Mouse (Mus musculus) R1 (cell line): ENCODE data around the gene Gprc5d.

ENCODE experiments used
- DNase-seq: peaks from one replicate; pipeline ENCODE4 v3.0.0-alpha.2; 2018; ENCODE audit warnings: low read depth, low spot score

Gprc5d gene

DNA sequence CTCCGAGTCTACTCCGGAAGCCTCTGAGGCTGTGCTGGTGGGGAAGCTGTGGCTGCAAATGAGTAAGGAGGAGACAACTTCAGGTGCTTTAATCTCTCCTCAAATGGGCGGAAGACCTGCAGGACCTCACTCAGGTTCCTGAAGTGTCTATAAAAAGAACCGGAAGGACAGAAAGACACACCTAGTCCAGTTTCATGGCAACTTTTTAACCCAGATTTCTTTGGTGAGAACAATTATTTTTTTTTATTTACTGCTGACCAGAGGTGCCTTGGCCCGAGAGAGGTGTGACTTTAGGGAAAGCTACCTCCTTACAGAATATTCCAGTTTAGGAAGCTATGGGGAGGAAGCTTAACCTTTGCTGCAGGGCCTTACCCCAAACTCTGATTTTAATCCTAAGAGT, at the start of gene Gprc5d:
Gprc5d (minus strand) TSS at position 101 of the 400 bp plus-strand sequence.
- DNase-seq, result no peak

DNA sequence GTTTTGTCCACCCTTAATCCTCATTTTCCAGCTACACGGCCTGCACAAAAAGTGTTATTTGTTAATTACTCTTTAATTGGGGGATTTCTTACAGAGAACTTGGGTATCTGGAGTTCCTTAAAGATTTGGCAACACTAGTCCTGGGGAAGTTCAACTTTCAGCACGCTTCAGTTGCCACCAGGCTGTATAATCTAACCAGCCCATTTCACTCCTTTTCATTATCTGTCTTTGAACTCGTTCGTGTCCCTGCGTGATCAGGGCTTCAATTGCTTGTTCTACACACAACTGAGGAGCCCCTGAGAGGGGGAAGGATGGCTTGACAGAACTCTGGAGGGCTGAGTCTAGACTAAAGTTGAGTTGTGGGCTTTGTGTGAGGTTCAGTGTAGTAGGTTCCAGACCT, 48.6 kb upstream of the Gprc5d start:
- no peak for DNase-seq

DNA sequence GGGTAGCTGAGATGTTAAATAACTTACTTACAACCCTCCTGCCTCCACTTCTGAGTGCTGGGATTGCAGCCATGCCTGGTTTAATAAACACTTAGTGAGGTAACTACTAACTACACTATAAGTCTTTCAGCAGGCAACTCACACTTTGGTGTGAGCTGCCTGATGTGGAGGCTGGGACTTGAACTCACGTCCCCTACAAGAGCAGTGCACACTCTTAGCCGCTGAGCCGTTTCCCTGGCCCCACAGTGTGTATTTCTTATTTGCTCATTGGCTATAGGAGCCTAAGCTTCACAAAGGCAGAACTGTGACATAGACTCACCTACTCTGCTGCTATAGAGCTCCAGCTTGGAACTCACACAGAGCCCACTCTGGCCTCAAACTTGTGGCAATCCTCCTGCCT, 48.2 kb upstream of the Gprc5d start:
- no peak for DNase-seq

DNA sequence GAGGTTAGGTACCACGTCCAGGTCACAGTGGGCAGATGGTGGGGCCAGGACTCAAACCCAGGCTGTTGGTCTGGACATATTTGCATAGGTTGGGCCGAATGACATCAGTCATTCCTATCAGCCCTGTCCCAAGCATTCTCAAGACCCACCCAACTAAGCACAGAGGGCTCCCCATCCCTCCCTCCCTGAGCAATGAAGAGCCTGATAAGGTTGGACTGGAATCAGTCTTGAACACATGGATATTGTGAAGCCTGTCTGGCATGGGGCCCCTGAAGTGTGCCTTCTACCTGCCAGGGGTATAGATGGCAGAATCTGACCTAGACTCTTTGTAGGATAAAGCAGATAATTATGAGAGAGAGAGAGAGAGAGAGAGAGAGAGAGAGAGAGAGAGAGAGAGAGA, 47.6 kb upstream of the Gprc5d start:
- DNase-seq, result no peak

DNA sequence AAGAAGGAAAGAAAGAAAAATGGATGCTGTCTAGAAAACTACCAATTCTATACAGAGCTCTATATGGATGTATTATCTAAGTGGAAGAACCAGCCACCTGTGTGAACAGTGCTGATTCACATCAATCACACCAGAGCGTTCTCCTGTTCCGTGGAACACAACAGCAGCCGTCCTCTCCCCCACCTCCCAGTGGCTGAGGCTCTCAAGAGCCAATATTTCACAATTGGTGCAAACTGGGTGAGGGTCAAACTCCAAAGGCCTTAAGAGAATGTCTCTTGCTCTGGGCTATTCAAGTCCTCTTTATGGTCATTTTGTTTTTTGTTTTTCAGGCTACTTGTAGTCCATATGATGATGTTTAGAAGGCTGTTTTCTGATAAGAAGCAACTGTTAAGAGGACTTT, 47.1 kb upstream of the Gprc5d start:
- no peak for DNase-seq

DNA sequence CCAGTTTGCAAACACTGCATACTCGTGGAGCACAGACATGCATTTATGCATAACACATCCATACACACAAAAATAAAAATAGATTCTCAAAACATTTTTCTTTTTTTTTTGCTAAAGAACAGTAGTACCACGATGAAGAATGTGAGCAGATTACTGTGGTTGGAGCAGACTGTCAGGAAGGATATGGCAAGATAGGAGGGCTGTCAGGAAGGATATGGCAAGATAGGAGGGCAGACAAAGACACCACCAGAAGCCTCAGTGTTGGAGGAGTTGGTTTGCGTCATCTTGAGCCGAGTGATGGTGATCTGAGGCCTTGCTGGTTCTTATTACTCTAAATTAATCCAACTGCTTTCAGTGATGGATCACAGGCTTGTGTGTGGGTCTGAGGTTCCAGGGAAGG, 44.8 kb upstream of the Gprc5d start:
- no peak for DNase-seq

DNA sequence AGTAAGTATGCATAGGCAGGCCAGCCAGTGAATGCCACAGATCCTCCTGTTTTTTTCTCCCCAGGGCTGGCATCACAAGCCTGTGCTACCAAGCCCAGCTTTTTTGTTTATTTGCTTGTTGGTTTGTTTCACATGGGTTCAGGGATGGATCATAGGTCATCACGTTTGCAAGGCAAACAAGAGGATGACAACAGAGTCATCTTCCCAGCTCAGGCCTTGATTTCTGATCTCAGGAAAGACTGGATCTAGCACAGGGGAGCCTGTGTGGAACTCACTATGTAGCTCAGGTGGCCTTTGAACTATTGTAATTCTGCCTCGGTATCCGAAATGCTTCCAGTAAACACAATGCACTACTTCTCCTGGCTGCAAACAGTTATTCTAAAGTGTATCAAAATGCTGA, 44.2 kb upstream of the Gprc5d start:
- no peak for DNase-seq

DNA sequence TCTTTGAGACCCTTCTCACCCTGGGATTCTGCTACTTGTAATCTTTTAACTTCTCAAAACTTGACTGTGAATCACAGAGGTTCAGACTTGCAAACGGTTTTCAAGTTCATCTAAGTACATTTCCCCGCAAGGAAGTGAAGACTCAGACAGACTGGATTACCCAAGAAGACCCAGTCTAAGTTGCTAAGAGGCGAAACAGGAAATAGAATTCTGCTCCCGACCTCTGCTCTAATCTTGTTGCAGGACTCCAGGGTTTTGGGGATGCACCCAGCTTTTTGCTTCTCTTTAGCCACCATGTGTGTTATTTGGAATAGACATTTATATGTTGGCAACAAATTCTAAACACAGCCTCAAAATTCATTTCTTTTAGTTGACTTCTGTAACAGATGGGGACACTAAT, 43.3 kb upstream of the Gprc5d start:
- no peak for DNase-seq

DNA sequence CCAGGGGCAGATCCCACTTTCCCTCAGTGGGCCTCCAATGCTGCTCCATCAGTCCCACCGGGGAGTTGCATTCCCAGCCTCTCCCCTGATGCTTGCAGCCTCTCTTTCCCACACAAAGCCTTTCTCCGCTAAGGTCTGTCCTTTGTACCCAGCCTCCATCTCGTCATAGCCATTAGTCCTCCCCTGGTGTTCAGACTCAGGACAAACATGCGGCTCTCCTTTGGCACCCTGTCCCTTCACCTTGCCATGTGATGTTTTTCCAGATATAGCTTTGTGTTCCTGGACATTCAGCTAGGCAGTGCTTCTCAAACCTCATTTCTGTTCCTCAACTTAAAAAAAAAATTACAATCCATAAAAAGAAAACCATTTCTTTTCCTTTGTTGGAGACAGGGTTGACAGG, 40.4 kb upstream of the Gprc5d start:
- DNase-seq, result no peak

DNA sequence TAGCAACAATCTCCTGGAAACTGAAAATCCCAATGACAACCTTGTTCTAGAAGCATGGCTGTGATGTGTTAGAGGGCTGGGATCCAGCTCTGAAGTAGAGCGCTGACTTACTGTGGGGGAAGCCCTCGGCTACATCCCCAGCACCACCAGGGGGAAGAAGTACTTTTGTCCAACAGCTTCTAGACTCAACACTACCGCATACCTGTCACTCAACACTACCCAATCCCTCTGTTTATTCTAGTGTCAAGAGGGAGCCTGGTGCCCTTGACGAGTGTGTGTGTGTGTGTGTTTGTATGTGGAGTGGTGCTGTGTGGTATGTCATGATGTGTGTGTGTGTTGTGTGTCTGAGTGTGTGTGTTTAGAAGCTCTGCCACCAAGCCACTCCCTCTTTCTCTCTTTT, 39.4 kb upstream of the Gprc5d start:
- peak; percentile 55 for DNase-seq

DNA sequence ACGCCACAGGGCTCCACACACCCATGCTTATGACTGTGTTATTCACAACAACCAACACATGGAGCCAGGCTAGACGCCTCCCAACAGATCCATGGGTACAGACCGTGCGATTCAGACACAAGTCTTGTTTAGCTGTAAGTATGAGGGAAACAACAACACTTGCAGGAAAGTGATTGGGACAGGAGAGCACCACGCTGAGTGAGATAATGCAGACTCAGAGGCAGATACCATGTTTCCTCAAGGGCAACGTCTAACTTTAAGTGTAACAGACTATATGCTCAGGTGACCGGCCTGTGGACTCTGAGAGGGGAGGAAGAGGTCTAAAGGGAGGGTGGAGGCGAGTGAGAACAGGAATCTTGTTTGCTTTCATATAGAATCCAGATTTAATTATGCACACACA, 38.5 kb upstream of the Gprc5d start:
- DNase-seq, result no peak

DNA sequence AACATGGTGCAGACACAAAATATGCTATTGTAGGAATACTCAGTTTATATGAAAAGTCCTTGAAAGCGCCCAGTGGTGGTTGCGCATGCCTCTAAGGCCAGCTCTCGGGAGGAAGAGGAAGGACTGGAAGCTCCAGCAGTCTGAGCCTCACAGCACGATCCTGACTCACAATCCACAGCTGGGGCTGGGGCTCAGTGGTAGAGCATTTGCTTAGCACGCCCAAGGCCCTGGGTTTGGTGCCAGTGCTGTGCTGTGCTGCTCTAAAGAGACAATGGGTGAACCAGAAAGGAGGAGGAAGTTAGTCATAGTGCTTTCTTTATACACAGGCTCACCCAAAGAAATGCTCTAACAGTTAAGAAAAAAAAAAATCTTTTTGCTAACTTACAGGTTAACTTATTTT, 35.6 kb upstream of the Gprc5d start:
- no peak for DNase-seq

DNA sequence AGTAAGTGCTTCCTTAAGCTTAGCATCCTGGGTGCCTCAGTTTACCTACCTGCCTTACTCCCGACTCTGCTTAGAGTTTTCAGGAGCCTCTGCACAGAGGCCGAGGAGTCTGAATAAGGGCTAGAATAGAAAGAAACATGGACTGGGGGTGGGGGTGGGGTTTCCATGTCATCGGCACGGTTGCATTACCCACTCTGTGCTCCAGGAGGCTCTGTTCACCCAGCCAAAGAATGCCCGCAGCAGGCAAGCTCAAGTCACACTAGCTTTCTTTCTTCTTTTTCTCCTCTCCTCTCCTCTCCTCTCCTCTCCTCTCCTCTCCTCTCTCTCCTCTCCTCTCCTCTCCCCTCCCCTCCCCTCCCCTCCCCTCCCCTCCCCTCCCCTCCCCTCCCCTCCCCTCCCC, 32.2 kb upstream of the Gprc5d start:
- peak; percentile 61 for DNase-seq

DNA sequence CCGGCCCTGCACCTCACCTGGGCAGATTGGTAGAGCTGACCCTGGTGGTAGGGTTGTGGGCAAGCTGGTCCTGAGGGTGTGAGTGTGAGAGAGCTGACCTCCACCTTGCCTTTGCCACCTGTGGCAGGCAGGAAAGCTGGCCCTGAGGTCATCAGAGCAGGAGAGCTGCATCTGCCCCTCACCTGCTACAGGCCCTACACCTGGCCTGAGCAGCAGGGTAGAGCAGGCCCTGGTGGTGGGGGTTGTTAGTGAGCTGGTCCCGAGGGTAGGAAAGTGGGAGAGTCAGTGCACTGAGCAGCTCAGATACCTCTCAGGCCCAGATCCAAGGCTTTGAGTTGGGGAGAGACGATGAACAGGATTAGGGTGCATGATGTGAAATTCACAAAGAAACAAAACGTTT, 31.6 kb upstream of the Gprc5d start:
- DNase-seq, result no peak

DNA sequence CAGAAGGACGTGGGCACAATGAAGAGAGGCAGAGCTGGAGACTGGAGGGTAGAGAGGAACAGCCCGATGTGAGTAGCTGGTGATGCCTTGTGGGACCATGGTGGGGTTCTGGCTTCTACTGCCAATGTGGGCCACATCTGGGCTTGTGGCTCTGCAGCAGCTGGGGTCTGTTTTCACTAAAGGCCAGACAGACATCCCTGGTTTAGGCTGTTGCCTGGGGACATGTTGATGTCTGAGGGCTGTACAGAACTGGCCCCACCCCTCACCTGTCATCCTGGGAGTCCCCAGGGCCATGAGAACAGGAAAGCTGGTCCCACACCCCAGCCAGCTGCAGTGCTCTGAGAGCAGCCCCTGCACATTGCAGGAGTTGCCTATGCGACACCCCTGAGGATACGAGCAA, 31.1 kb upstream of the Gprc5d start:
- DNase-seq, result no peak

DNA sequence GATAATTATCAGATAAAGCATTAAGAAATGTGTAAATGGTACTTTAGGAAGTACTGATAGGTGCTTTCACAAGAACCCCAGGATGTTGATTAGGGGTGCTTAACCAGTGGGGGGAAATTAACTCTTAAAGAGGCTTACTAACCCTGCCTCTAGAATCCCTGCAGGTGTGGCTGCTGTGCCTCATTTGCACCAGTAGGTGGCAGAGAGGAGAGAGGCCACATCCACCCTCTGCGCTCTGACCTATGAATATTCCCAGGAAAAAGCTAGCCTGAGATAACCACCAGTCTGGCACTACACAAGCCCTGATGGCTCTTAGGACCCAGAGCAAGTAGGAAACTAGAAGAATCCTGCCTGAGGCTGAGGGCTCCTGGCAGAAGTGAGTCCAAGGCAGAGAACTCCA, 30.4 kb upstream of the Gprc5d start:
- peak; percentile 58 for DNase-seq

DNA sequence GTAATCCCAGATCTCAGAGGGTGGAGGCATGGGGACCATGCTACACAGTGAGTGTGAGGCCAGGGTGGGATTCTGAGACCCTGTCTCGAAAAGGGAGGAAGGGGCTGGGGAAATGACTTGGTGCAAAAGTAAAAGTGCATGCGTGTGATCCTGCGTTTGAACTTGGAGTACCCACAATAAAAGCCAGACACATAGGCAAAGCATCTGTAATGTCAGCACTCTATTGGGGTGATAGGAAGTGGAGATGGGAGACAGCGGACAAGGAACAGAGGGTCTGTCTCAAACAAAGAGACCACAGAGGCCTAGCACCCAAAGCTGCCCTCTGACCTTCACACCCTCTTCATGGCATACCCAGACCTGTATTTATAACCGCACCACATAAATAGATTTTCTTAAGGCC, 27.9 kb upstream of the Gprc5d start:
- no peak for DNase-seq

DNA sequence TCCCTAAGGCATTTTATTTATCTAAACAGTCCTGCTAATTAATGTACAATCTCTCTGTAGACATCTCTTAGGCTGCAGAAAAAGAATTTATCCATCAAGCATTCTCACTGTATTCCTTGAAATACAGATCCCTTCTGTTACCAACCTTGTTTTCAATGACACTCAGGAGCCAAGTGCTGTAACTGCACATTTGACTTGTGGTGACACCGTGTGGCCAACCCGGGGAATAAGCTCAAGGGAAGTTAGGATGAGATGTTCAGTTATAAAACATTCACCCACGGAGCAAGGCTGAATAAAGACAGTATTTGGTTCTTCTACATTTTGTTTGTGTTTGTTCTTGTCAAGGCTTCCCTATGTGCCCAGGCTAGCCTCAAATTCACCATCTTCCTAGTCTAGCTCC, 26.4 kb upstream of the Gprc5d start:
- peak; percentile 53 for DNase-seq

DNA sequence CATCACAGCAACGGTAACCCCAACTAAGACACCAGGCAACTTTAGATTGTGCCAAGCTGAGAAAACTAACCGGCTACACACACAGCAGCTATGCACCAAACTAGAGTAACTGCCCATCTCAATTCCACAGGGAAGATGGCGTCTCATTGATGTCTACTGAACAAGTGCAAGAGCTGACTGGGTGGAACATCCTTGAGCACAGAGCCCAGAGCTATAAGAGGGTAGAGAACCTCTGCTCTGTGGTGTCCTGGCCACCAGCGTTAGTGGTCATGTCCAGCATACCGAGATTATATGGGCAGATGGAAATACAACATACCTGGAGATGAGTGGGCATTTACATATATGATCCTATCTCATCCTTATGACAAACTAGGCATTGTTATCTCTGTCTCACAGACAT, 25.1 kb upstream of the Gprc5d start:
- DNase-seq, result no peak

DNA sequence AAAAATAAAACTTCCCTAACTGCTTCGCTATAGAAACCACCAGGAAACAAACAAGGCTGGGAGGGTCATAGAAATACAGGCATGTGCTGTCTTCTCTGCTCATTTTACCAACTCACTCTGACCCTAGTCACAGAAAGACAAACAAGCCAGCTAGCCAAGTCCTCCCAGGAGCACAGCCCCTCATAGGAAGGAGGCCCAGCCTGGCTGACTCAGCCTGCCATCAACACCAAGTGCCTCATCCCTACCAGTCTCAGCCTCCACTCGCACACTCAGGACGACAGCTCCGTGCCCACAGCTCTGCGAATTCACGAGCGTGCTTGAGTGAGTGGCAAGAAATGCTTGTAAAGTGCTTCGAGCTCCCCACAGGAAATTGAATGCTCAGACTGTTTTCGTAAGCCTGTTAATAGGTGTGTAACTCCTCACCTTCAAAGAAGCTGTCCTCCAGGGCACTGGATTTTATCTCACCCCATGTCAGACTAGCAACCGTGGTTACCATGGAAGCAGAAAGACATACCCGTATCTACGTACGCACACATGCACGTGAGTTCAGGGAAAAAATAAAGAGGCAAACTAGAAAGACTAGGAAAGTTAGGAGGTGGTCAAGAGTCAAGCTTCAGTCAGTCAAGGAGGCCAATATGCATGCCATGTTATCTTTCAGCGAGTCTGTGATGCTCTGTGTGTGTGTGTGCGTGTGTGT, 23.5 kb upstream of the Gprc5d start:
- DNase-seq, result no peak

DNA sequence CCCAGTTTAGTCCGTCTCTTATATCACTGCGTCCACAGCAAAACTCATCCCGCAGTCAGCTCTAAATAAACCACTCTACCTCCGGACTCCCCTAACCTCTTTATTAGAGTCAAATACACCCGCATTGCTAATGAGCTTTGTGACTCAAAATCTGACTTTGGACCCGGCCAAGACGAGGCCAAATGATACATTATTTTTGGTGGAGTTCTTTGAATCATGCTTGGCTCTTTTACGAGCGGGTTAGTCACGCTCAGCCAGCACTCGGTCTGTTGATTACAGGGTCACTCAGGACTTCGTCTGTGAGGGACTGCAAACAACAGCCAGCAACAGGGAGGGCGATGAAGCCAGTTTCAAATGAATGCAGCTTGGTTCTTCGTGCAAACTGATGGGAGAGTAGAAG, 20.7 kb upstream of the Gprc5d start:
- DNase-seq, result no peak

DNA sequence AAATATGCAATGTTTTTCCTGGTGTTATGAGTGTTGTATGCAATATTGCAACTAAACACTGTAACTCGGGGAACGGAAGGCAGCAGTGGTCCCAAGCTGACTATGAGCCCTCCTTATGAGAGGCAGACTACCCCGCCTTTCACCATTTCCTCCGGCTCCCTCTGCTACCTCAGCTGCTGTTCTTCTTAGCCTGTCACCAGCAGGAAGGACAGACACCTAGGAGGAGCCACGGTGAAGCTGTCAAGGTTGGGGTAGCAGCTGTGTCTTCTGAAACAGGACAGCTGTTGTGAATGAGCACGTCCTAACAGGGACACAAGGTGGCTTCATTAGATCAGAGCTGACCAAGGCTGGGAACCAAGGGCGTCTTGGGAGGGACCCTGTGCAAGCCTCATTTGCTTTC, 20.1 kb upstream of the Gprc5d start:
- no peak for DNase-seq

DNA sequence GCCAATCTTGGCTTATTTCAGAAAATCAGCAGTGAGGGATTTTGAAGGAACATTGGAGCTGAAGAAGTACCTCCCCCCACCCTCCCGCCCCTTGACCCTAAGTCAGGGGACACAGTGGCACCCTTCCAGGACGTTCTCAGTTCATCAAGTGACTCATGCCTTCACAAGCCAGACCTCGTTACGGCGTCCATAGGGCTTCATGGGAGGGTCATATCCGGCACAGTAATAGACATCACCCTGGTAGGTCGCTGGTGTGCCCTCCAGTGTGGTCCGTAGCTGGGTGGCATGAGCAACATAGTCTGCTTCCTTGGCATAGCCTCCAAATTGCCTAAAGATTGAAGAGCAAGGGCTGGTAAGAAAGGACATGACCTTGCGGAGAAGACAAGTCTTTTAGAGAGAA, 19.7 kb upstream of the Gprc5d start:
- no peak for DNase-seq

DNA sequence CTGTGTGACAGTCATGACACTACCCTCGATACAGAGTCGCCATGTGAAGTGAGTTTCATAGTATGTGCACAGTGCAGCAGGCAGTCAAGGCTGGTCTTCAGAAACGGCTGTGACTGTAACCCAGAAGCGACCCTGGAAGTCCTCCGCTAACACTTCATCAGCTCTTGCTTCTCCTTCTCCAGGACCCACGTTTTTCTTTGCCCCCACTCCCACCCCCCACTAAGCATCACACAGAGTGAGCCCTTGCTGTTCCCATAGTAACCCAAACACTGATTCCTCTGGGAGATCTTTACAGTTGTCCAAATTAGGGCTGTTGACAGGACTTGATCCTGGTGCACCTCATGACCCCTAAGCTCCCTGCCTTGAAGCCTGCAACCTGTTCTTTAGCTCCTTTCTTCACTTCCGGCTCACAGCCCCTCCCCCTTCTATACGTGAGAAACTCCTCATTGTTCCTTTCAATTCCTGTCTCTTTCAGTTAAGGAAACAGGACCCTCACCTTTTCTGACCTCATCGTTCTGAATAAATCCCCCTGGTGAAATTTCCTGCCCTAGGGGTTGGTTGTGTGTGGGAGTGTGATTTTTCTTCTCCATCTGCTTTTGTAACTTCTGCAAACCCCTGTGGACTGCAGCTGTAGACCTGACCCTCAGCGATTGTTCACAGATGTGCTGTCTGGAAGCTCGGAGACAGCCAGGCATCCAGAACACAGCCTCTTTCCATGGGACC, 18.5 kb upstream of the Gprc5d start:
- DNase-seq, result peak; percentile 94
